Mouse (Mus musculus) c-Kit-positive CD71-positive TER-119-negative erythroid progenitor cells, embryonic 14.5 days (primary cell): ENCODE measurements at regions not wholly inside any gene's neighbourhood (a gene's known extent, or its start where the extent isn't known, plus 50 kb on each side); places are given as distances from the start of the nearest gene placed in this dataset.

Experiments used
- DNase-seq: peaks from one replicate; pipeline ENCODE4 v3.0.0-alpha.2; 2013; ENCODE audit warnings: low read depth

- DNase-seq, result no peak
These were observed 83.3 kb upstream of the Tbc1d5 start for GRCm38 (mm10) chr17:51262404-51262803.

GRCm38 (mm10) chr17:51258316-51258715, 79.2 kb upstream of the Tbc1d5 start:
- no peak for DNase-seq

GRCm38 (mm10) chr17:51248543-51248942, 69.4 kb upstream of the Tbc1d5 start:
- no peak for DNase-seq

DNA sequence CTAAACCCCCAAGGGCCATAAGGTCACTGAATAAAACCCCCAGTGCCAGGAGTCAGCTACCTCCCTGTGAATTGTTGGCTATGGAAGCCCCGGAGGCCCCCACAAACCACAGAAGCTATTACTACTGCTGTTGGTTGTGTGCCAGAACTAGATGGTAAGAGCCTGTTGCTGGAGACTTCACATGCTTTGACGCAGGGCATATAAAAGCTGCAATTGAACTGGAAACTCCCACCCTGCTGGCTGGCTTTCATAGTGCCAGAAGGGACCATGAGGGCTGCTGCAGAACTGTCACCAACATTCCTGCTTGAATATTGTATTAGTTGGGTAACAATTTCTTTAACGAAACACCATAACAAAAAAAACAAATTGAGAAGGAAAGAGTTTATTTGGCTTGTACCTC, 66.9 kb upstream of the Tbc1d5 start:
- no peak for DNase-seq

DNA sequence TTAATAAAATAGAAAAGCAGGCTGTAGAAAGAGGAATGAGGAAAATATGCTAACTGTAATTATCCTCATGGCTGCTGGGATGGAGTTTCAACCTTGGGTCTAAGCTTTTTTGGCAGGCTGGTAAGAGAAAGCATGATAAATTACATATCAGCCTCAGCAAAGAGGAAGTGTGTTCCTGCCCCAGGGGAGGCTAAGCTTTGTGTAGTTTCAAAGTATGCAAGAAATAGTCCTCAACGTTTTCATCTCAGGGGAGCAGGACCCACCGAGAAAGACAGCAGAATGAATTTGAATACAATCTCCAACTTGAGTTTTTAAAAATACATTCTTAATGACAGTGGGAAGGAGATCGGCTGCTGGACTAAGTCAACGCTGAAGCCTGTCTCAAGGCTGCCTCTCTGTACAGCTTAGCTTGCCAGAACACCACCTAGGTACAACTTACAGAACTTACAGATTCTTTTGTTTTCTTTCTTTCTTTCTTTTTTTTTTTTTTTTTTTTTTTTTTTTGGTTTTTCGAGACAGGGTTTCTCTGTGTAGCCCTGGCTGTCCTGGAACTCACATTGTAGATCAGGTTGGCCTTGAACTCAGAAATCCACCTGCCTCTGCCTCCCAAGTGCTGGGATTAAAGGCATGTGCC, 61.3 kb upstream of the Tbc1d5 start:
- no peak for DNase-seq

DNA sequence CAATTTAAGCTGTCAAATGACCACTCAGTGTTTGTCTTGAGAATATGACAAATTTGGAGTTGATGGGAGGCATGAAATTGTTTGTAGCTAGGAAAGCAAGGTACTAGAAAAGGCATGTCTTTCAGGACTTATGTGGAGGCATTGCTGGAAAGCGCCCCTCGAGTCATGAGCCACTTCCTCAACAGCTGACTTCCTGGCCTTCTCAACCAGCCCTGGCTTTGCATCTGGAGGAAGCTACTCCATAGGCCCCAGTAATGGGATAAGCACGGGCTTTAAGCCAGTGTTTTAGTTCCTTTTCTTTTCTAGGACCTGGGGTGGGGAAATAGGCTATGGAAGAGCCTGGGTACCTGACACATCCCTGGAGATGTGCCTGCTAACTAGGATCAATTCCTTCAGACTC, 60.3 kb upstream of the Tbc1d5 start:
- DNase-seq, result no peak
